In the genomic region with DNA sequence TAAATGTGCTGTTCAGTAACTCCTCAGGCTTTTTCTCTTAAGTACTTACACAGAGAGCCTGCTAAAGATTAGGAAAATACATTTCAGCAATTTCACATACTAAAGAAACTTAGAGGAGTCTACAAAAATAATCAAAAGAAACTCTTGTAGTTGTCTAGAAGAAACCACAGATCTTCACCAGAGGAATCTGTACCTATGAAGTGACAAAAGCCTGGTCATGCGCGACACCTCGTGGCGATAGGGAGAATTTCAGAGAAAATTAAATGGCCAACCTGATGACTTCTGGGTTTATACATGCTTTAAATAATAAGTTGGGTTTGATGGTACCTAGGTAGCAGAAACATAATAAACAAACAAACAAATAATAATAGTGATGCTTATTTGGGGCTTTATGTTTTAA, we compare ENCODE assay signal across 8 mouse cellular contexts.
A peak's percentile ranks its signal among the peaks of the same experiment; 100 is the strongest.
DNase-seq lines count a peak whose midpoint lies in the region; ATAC-seq and TF ChIP-seq lines count a peak whose summit lies in the region.

No protein-coding gene starts in this region.

- H3K36me3 ChIP-seq in G1E (replicated peaks): no peaks in the 10 kb centered on the region

- no peak for TF ChIP-seq POLR2A in lung, adult 2 months (IDR thresholded peaks at IDR 0.05; ENCODE audit: borderline replicate concordance, extremely low read depth, low read depth, low read length)

- no peak overlapping the region for H3K4me3 ChIP-seq in G1E (ENCODE audit: low read depth, low read length)
- no peak overlapping the region for H3K4me3 ChIP-seq in lung, adult 2 months (replicated peaks; ENCODE audit: extremely low read depth, low read depth, low read length)

- peak; percentile 32 to 48 for DNase-seq in cerebellum, adult 18-20 months
- DNase-seq in G1E (ENCODE audit: low spot score): peak; percentile 4
- DNase-seq in cerebellum, adult 8-10 months: peak; percentile 7
- peak; percentile 62 for DNase-seq in kidney, postnatal 14 days
- peak; percentile 13 for DNase-seq in lung, adult 2 months
- DNase-seq in right cerebral cortex, postnatal 14 days: peak; percentile 55

- WGBS in lung, adult 2 months: under 1% methylated on average over 4 of the region's 4 CpGs

- H3K4me1 ChIP-seq in G1E (ENCODE audit: insufficient read depth, low read depth, low read length): no peaks in the 10 kb centered on the region
- no peaks in the 10 kb centered on the region for H3K4me1 ChIP-seq in lung, adult 2 months (ENCODE audit: control insufficient read depth, insufficient read depth, low read length)

- TF ChIP-seq CTCF in G1E (IDR thresholded peaks at IDR 0.05; ENCODE audit: low read depth, low read length): 0 out of 2 replicates have a peak, but pooled peaks have one; percentile 8
- TF ChIP-seq CTCF in lung, adult 2 months (IDR thresholded peaks at IDR 0.05; ENCODE audit: insufficient read depth, low read length): peak; percentile 53

- no peaks in the 10 kb centered on the region for H3K9me3 ChIP-seq in G1E (replicated peaks)

- no peak for ATAC-seq in cerebellum, adult (ENCODE audit: insufficient number of reproducible peaks, low FRiP score, low TSS enrichment)
- ATAC-seq in G1E (ENCODE audit: extremely low read depth, insufficient number of reproducible peaks, low FRiP score, poor library complexity, severe bottlenecking): no peak
- ATAC-seq in frontal cortex, adult (ENCODE audit: low TSS enrichment): peak; percentile 79

- peaks cover 3% of the 10 kb centered on the region; the same call in 1 of the 2 replicates for H3K27me3 ChIP-seq in G1E (ENCODE audit: insufficient read depth, low read length)

Comparison
In these comparisons a context has a peak if more than half of its experiments do, and no peak if none do; other contexts are left out.
1. DNase-seq: peak in every context shown above with its lines; median percentile 62 in kidney, postnatal 14 days; 55 in right cerebral cortex, postnatal 14 days; 40 in cerebellum, adult 18-20 months; 13 in lung, adult 2 months; 7 in cerebellum, adult 8-10 months; 4 in G1E.